Comparison of ENCODE assay signal across 8 mouse cellular contexts in the genomic region with DNA sequence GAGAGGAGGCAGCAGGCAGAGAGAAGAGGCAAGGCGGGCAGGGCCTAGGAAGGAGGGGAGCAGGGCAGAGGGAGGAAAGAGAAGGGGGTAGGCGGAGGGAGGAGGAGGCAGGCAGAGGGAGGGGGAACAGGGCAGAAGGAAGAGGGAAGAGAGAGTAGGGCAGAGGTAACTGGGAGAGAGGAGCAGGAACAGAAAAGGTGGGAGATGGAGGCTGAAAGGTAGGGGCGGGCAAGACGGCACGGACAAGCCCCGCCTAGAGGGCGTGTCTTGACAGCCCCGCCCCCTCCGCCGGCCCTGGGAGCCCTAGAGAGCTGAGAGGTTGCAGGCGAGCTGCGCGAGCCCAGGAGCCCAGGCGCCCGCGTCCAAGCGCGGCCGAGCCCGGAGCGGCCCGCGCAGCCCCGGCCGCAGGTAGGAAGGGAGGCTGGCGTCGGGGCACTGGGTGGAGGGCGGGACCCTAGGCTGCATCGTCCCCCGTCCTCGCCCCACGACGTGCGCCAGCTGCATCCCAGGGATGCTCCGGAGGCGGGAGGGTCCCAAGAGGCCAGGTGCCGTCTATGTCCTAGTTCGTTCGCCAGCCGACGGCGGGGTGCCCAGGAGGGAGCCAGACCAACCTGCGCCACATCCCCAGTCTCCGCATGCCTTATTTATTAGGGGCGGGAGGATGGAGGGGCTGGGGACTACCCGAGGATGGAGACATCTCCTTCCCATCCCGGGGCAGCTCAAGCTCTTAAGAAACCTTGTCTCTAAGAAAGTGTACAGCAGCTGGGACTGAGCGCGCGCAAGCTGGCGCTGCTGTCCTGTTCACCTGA. TPM values are rescaled to one million over a fixed set of nuclear protein-coding genes. Genes with fewer than 3 reads are reported as not detected.
A peak's percentile ranks its signal among the peaks of the same experiment; 100 is the strongest.
DNase-seq lines count a peak whose midpoint lies in the region; ATAC-seq and TF ChIP-seq lines count a peak whose summit lies in the region.

A gene (plus strand): TSS at position 167 of the 809 bp plus-strand sequence.

- 4% methylated on average over 46 of the region's 51 CpGs for WGBS in cerebellum, adult 2 months
- under 1% methylated on average over 51 of the region's 51 CpGs for WGBS in kidney, embryonic 15.5 days
- 1% methylated on average over 51 of the region's 51 CpGs for WGBS in limb, embryonic 12.5 days
- under 1% methylated on average over 51 of the region's 51 CpGs for WGBS in midbrain, embryonic 14.5 days

- peak within 1 kb of the TSS; percentile 51 for H3K4me3 ChIP-seq in cerebellum, adult 2 months (replicated peaks; ENCODE audit: insufficient read depth, low read depth, low read length)
- H3K4me3 ChIP-seq in kidney, embryonic 15.5 days (replicated peaks), result peak within 1 kb of the TSS; percentile 27
- peak within 1 kb of the TSS; percentile 20 for H3K4me3 ChIP-seq in limb, embryonic 12.5 days (replicated peaks)
- H3K4me3 ChIP-seq in midbrain, embryonic 14.5 days (replicated peaks; ENCODE audit: low read depth, low read length), result peak within 1 kb of the TSS; percentile 71

- H3K36me3 ChIP-seq in kidney, embryonic 15.5 days, result no peaks in the 10 kb centered on the region
- H3K36me3 ChIP-seq in limb, embryonic 12.5 days, result no peaks in the 10 kb centered on the region
- H3K36me3 ChIP-seq in midbrain, embryonic 14.5 days (ENCODE audit: control insufficient read depth, insufficient read depth, low read length), result no peaks in the 10 kb centered on the region

- H3K4me1 ChIP-seq in cerebellum, adult 2 months (ENCODE audit: control insufficient read depth, insufficient read depth, low read length), result no peaks in the 10 kb centered on the region
- peaks cover 6% of the 10 kb centered on the region for H3K4me1 ChIP-seq in kidney, embryonic 15.5 days
- H3K4me1 ChIP-seq in limb, embryonic 12.5 days (replicated peaks), result peaks cover 6% of the 10 kb centered on the region
- H3K4me1 ChIP-seq in midbrain, embryonic 14.5 days (ENCODE audit: control insufficient read depth, insufficient read depth, low read length), result peaks cover 33% of the 10 kb centered on the region

- H3K9me3 ChIP-seq in kidney, embryonic 15.5 days (replicated peaks), result no peaks in the 10 kb centered on the region
- H3K9me3 ChIP-seq in limb, embryonic 12.5 days, result no peaks in the 10 kb centered on the region
- H3K9me3 ChIP-seq in midbrain, embryonic 14.5 days (ENCODE audit: control insufficient read depth, low read length), result no peaks in the 10 kb centered on the region

- no peak for TF ChIP-seq CTCF in cerebellum, adult 2 months (IDR thresholded peaks at IDR 0.05; ENCODE audit: borderline replicate concordance, insufficient read depth, low read depth, low read length)

- peak within 1 kb of the TSS; percentile 49 for H3K4me2 ChIP-seq in kidney, embryonic 15.5 days
- peak within 1 kb of the TSS; percentile 38 for H3K4me2 ChIP-seq in limb, embryonic 12.5 days
- peak within 1 kb of the TSS; percentile 64 for H3K4me2 ChIP-seq in midbrain, embryonic 14.5 days (ENCODE audit: low read length)

- TF ChIP-seq POLR2A in cerebellum, adult 2 months (IDR thresholded peaks at IDR 0.05; ENCODE audit: borderline replicate concordance, insufficient read depth, low read length), result peak; percentile 21; the same call in 1 of the 2 replicates

- H3K9ac ChIP-seq in kidney, embryonic 15.5 days, result no peak within 1 kb of the TSS
- H3K9ac ChIP-seq in limb, embryonic 12.5 days (replicated peaks), result no peak within 1 kb of the TSS
- H3K9ac ChIP-seq in midbrain, embryonic 14.5 days (replicated peaks; ENCODE audit: low read length), result peak within 1 kb of the TSS; percentile 86

- H3K27me3 ChIP-seq in cerebellum, adult 2 months (ENCODE audit: control insufficient read depth, insufficient read depth, low read length), result no peaks in the 10 kb centered on the region; the same call in 1 of the 2 replicates
- H3K27me3 ChIP-seq in kidney, embryonic 15.5 days, result peaks cover 89% of the 10 kb centered on the region
- peaks cover 85% of the 10 kb centered on the region for H3K27me3 ChIP-seq in limb, embryonic 12.5 days
- H3K27me3 ChIP-seq in midbrain, embryonic 14.5 days (ENCODE audit: control insufficient read depth, insufficient read depth, low read length), result no peaks in the 10 kb centered on the region

- peak; percentile 20 to 56 for DNase-seq in adrenal gland, adult (ENCODE audit: inconsistent age in 2 of 2, low spot score in 1 of 2)
- no peak for DNase-seq in adrenal gland, adult 8-10 months
- DNase-seq in cerebellum, adult 2 months, result peak; percentile 55
- peak; percentile 44 to 74 for DNase-seq in frontal cortex, adult 2 months (ENCODE audit: extremely low spot score in 1 of 2, low spot score in 1 of 2)
- peak; percentile 93 for DNase-seq in midbrain, embryonic 14.5 days
- DNase-seq in telencephalon, adult 2 months (ENCODE audit: low read depth, low spot score), result peak; percentile 46

- ATAC-seq in kidney, embryonic 15.5 days (replicated peaks; ENCODE audit: low FRiP score), result peak; percentile 91
- peak; percentile 85 for ATAC-seq in limb, embryonic 12.5 days (ENCODE audit: insufficient number of reproducible peaks, insufficient read depth, low FRiP score, low TSS enrichment, low read depth)
- ATAC-seq in midbrain, embryonic 14.5 days (ENCODE audit: low FRiP score, low TSS enrichment), result peak; percentile 86

- peak within 1 kb of the TSS; percentile 44; the same call in 1 of the 2 replicates for H3K27ac ChIP-seq in cerebellum, adult 2 months (ENCODE audit: insufficient read depth, low read length)
- no peak within 1 kb of the TSS for H3K27ac ChIP-seq in kidney, embryonic 15.5 days
- no peak within 1 kb of the TSS for H3K27ac ChIP-seq in limb, embryonic 12.5 days
- H3K27ac ChIP-seq in midbrain, embryonic 14.5 days (replicated peaks; ENCODE audit: low read depth, low read length), result peak within 1 kb of the TSS; percentile 87

RNA-seq across cellular contexts. Expression of the gene that starts here (rescaled TPM):
- under 1 TPM; 0.17 to 0.38 (median 0.26) TPM for total RNA-seq in adrenal gland, adult 8-10 months (2022)
- 483 and 522 TPM in 2 replicates for polyA plus RNA-seq in cerebellum, adult 2 months (2012; rRNA removed)
- 446 and 459 TPM in 2 replicates for polyA plus RNA-seq in frontal cortex, adult 2 months (2012; rRNA removed)
- polyA plus RNA-seq in kidney, embryonic 15.5 days (2015; fragmentation: Nextera tagmentation; extraction: Ambion mirVana), result 0.09 and 0.14 TPM in 2 replicates
- not detected in 2 replicates for polyA plus RNA-seq in limb, embryonic 12.5 days (2016; fragmentation: Nextera tagmentation; extraction: Ambion mirVana)
- 116 and 125 TPM in 2 replicates for polyA plus RNA-seq in midbrain, embryonic 14.5 days (2014; fragmentation: Nextera tagmentation; extraction: Ambion mirVana)

Comparison
In these comparisons a context has a peak if more than half of its experiments do, and no peak if none do; other contexts are left out.
1. RNA of the gene that starts here (polyA plus RNA-seq): 483 to 522 TPM in cerebellum, adult 2 months, 446 to 459 TPM in frontal cortex, adult 2 months and 116 to 125 TPM in midbrain, embryonic 14.5 days; 0.09 to 0.14 TPM in kidney, embryonic 15.5 days and not detected in limb, embryonic 12.5 days; every median in the first group is over 100 times any median in the second.
2. Peak in ATAC-seq, H3K4me3 ChIP-seq and H3K4me2 ChIP-seq in kidney, embryonic 15.5 days; RNA of the gene not detected or under 1 TPM.
3. Peak in ATAC-seq, H3K4me3 ChIP-seq and H3K4me2 ChIP-seq in limb, embryonic 12.5 days; RNA of the gene not detected or under 1 TPM.
4. H3K27ac ChIP-seq: peak in cerebellum, adult 2 months (single experiment) and midbrain, embryonic 14.5 days (single experiment); none in kidney, embryonic 15.5 days (single experiment) and limb, embryonic 12.5 days (single experiment).
5. H3K4me3 ChIP-seq: peak in every context shown above with its lines; median percentile 71 in midbrain, embryonic 14.5 days; 51 in cerebellum, adult 2 months; 27 in kidney, embryonic 15.5 days; 20 in limb, embryonic 12.5 days.
6. Peak in every context shown above with its lines, with median percentiles within 50 percentile points of each other: ATAC-seq and H3K4me2 ChIP-seq.